Mouse (Mus musculus) mesoderm, embryonic 11.5 days (tissue): ENCODE measurements around the gene Hist1h3f.

Experiments
- DNase-seq: peaks from one replicate; pipeline ENCODE4 v3.0.0-alpha.2; 2012; ENCODE audit warnings: low read depth, low spot score

The Hist1h3f gene

DNA sequence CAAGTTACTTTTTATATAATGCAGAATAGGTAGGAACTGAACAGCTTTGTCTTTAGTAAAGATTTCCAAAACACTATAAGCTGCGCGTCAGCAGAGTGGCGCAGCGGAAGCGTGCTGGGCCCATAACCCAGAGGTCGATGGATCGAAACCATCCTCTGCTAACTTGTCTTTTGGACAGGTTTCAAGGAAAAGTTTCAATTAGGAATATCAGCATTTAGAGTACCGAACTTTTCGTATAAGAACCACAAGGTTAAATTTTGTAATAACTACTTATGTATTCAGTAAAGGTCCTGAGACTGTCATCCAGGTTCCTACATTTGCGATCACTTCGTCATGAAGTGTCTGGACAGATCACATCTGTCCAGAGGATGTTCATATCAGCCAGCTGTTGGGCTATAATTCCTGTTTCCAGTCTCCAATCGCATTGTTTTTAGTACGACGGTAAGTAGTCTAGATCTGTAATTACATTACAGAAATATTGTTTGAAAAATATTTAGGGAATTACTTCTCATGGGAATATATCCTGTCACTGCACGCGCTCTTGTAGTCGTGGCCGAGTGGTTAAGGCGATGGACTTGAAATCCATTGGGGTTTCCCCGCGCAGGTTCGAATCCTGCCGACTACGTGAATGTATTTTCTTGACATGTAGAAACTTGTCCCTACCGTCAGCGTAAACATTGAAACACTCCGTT lies 26.1 kb upstream of the Hist1h3f start:
- peak; percentile 90 for DNase-seq

DNA sequence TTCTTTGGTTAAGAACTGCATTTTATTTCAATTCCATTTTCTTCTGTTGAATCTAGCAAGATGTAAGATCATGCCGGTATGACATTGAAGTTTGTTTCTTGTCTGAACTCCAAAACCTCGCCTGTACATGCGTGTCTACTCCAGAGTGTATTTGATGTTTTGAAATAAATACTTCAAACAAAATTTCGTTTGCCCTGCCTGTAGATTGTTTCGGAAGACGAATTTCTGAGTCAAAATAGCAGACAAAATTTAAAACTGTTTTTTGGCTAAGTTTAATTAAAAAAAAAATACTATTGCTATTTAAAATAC lies 25.6 kb upstream of the Hist1h3f start:
- no peak for DNase-seq

DNA sequence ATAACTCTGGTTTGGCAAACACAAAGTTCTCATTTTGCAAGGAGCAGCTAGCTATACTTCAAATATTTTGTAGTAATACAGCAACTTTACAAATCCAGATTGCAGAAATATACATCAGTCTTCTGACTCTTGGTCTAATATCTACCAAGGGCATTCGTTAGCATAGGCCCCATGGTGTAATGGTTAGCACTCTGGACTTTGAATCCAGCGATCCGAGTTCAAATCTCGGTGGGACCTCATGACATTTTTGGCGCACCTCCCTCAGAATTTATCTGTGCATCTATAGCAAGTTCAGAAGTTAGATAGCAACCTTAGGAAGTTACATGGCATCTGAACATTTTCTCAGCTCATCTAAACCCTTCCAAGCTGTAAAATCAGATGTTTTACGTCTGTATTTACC lies 25.0 kb upstream of the Hist1h3f start:
- peak; percentile 87 for DNase-seq

DNA sequence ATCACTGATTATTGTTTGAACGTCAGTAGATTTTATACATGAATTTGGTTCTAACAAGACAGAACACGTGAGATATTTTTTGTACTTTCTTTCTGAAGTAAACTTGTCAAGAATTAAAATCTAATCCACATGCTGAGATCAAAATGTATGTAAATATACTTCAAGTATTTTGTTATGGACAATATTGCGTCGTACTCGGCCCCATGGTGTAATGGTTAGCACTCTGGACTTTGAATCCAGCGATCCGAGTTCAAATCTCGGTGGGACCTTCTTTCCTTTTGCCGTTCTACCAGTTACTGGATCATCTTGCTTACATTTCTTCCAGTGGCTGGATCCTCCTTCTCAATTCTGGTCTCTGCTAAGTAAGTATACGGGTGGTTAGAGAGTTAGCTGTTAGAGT lies 24.4 kb upstream of the Hist1h3f start:
- DNase-seq, result peak; percentile 86

DNA sequence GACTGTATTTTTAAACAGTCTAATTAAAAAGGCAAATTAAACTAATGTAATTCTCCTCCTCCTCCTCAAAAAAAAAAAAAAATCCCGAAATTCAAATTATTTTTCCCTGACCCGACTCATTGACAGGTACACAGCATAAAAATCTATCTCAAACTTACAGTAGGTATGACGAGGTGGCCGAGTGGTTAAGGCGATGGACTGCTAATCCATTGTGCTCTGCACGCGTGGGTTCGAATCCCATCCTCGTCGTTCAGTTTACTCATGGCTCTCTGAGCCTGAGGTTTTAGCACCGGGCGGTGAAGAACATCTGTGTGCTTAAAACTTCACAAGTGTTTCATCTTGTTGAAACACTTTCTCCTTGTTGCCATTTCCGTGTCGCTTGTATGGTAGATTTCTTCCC lies 22.1 kb upstream of the Hist1h3f start:
- DNase-seq, result peak; percentile 83

DNA sequence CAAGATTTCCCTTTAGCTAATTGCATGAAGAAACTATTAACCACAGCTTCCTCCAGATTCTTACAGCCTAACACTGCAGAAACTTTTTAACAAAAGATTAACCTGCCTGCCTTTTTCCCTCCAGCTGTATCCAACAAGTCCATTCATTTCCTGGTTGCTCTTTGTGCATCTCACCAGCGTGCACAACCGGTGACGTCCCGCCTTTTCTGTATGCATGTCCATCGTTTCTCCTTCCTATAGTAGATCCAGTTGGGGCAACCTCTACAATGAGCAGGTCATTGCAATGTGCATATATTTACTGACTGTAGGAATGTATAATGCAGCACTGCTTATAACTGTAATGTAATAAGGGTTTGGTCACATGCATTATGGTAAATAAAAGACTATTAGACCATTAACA lies 19.9 kb upstream of the Hist1h3f start:
- DNase-seq, result no peak

DNA sequence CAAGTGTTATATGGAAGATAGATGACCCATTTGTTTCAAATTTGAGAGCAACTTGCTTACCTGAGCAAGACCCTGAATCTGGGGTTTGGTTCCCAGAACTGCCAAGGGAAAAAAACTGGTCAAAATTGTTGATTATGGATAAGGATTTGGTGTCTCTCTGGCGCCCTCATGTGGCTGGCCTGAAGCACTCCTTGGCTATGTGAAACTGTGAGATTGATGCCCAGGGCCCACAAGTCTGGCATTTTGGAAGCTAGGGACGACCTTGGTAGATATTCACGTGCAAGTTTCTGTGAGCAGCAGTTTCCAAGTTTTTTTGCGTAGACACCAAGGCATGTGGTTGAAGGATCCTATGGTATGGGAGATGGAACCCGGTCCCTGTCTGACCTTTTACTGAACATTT lies 19.2 kb upstream of the Hist1h3f start:
- DNase-seq, result peak; percentile 93

DNA sequence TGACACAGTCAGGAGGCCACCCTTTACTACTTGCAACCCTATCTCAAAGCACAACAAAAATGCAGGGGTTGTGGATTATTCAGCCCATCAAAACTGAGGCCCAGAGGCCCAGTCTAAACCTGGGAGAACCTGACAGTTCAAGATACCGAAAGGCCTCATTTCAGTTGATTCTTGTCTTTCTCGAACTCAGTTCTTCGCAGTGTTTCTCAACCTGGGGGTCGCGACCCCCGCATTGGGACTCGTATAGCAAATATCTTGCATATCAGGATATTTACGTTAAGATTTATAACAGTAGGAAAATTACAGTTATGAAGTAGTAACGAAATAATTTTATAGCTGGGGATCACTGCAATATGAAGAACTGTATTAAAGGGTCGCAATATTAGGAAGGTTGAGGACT lies 18.0 kb upstream of the Hist1h3f start:
- DNase-seq, result no peak

DNA sequence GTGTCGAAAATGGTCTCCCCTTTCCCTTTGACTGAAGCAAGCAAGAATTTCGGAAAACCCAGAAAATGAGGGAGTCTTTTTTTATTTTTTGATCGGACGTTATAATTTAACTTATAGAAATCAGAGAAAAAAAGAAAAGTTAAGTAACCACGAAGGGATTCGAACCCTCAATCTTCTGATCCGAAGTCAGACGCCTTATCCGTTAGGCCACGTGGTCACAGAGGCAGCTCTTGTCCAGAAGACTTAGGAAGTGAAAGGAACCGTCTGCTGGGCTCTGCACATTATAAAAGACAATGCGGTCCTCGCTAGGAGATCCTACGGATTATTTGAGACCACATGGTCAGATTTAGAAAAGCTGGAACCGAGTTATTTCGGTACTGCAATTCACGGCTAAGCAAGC lies 17.5 kb upstream of the Hist1h3f start:
- DNase-seq, result peak; percentile 92

DNA sequence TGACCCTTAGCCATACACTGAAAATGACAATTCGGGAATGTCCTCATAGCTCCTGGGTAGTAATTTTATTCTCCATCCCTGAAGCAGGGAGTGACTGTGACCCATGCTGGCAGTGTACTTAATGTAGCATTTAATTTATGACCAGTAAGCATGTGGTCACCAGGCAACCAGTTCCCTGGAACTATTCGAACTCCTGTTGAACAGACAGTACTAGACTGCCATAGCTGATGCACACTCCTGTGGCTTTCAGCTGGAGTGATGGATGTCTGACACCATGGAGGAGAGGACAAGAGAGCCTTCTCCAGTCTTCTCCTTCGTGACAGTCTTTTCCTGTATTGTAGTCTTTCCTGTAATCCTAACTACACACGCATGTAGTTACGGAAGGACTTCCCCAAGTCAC lies 14.8 kb upstream of the Hist1h3f start:
- no peak for DNase-seq

DNA sequence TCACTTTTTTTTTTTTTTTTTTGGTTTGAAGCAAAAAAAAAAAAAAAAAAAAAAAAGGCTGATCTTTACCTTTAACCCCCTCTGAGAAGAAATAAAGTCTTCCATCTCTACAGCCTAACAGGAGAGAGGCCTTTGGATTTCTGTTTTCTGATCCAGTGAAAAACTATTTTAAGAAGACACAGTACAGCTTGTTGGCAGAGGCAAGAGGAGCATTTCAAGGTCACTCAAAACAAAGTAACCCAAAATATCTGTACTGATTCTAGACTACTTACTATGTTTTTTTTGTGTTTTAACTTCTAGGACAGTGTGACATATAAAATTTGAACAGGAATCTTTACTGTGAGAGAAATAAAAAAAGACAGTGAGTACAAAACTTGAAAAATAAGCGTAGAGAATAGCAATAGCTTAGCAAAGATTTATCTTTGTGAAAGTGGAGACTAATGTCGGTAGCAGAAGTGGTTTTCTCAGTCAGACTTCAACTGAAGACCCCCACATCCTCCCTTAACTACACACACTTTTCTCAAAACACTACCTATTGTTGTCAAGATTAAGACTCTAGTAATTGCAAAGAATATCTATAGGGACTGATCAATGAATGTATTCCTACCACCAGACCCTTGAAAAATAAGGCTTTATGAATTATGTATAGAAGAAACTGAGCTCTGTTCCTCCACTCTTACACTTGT lies 14.2 kb upstream of the Hist1h3f start:
- no peak for DNase-seq

DNA sequence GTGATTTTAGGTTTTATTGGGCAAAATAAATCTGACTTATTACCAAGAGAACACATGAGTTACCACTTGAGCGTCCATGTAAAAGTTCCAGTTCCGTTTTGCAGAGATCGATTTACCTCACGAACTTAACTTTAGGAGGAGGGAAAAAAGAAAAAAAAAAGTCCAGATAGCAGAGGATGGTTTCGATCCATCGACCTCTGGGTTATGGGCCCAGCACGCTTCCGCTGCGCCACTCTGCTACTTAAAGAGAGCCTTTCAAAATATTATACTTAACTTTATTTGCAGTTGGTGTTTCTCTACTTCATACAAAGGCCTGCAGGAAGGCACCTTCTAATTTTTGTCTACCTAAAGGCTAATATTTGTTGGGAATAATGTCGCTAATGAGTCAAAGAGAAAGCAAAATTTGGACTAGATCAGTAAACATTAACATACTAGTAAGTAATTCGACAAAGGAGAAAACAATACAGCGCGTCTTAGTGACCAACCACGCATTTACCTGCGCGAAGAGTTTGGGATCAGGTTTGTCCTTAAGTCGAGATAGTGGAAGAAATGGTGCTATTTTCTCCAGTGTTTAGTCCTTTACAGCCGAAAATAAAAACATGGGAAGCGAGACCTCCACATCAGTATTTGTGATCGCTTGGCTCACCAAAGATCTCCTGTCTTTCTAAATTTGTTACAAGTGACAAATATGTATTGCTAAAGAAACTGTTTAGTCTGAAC lies 13.5 kb upstream of the Hist1h3f start:
- no peak for DNase-seq

DNA sequence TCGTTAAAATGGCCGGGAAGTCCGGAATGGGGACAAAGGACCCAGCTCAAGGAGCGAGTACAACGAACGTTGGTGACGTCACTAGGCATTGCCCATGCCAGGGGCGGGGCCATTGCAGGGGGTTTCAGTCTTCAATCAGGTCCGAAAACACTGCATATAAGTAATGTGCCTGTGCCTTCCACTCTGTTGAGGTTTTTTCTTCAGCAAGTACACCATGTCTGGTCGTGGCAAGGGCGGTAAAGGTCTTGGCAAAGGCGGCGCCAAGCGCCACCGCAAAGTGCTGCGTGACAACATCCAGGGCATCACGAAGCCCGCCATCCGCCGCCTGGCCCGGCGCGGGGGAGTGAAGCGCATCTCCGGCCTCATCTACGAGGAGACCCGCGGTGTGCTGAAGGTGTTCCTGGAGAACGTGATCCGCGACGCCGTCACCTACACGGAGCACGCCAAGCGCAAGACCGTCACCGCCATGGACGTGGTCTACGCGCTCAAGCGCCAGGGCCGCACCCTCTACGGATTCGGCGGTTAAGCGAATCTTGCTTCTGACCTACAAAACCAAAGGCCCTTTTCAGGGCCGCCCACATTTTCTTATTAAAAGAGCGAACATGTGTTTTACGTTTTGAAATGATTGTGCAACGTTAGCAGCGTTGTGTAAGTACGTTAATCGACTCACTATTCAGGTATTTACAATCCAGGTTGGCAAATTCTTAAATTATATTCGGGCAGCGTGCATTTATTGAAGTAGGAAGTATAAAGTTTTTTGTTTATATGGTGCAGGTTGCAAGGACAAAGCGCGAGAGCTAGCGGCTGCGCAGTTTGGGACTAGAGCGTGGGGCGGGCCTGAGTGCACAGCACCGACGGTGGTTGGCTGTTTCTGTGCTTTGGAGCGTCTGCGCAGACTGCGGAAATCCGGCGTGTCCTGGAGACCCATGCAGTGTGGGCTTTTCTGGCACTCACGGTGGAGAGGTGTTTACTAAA lies 12.7 kb upstream of the Hist1h3f start, which contains the start of gene Hist1h4h:
Gene Hist1h4h, plus strand, starts transcription at position 150 of the 975 bp plus-strand sequence.
- DNase-seq, result peak; percentile 98

DNA sequence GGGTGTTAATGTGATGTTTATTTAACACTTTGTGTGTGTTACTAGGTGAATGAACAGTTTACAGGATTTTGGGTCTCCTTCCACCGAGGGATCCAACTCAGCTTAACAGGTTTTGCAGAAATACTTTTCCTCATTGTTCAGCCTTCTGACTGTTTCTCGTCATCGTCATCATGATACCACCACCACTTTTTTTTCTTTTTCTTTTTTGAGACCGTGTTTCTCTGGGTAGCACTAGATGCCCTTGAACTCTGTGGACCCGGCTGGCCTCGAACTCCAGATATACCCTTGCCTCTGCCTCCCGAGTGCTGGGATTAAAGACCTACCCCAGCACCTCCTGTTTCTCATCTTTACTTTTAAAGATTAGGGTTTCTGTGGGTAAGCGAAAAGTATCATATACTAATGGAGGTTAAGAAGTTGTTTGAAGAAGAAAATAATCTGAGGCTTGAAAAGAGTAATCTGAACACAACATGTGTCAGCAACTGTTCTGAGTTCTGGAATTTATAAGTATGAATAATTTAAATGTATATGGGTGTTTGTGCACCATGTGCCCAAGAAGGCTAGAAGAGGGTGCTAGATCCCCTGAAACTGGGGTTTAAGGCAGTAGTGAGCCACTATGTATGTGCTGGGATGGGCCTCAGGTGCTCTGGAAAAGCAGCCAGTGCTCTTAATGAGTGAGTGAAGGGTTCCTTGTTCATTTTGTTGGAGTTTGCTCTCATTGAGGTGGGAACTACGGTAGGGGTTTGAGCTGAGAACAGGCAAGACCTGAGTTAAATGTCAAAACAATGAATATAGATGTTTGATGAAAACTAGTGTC lies 11.4 kb upstream of the Hist1h3f start:
- no peak for DNase-seq

DNA sequence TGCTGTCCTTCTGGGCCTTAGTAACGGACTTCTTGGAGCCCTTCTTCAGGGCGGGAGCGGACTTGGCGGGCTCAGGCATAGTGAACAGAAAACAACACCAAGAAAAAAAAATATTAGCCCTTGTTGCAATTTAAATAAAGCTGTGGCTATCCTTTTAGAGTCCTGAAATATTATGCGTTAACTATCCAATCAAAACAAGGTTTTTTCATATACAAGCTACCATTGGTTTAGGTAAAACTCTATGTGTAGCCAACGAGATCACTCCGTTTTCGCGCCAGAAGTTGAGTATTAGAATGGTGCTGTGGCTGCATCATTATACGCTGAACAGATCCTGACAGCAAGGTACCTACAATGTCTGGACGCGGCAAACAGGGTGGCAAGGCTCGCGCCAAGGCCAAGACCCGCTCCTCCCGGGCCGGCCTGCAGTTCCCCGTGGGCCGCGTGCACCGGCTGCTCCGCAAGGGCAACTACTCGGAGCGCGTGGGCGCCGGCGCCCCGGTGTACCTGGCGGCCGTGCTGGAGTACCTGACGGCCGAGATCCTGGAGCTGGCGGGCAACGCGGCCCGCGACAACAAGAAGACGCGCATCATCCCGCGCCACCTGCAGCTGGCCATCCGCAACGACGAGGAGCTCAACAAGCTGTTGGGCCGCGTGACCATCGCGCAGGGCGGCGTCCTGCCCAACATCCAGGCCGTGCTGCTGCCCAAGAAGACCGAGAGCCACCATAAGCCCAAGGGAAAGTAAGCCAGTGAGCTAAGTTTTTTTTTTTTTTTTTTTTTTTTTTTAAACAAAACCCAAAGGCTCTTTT lies 10.1 kb upstream of the Hist1h3f start, which contains the start of gene Hist1h2af:
Gene Hist1h2af, plus strand, starts transcription at position 347 of the 808 bp plus-strand sequence.
- peak; percentile 91 for DNase-seq

DNA sequence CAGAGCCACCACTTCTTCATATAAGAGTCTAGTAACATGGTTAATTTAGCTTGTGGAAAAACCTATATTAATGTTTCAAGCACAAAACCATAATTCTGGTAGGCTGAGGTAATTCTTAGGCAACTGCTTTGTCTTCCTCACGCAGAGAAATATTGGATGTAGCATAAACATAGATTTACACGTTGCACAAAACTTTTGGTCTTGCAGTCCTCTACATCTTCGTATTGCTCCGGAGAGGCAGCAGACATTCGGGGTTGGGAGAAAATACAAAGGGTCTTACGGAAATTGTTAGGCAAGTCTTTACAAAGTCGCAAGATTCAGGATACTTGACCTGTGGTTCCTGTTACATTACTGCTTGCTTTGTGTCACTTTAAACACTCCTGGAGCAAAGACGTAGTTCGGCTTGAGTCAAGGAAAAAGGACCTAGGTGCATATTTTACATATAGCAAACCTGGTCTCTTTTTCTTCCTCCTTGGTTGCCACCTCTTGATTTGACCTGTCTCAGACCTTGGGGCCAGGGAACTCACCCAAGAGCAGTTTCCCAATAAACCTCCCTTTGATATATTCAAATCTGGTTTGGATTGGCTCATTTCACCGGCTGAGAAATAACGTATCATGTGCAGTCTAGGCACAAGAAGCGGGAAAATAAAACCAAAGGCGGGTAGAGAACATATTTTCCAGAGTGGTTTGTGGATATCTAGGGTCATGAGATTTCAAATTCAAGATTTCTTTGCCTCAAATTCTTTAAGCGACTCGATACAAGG lies 9.3 kb upstream of the Hist1h3f start:
- DNase-seq, result no peak

DNA sequence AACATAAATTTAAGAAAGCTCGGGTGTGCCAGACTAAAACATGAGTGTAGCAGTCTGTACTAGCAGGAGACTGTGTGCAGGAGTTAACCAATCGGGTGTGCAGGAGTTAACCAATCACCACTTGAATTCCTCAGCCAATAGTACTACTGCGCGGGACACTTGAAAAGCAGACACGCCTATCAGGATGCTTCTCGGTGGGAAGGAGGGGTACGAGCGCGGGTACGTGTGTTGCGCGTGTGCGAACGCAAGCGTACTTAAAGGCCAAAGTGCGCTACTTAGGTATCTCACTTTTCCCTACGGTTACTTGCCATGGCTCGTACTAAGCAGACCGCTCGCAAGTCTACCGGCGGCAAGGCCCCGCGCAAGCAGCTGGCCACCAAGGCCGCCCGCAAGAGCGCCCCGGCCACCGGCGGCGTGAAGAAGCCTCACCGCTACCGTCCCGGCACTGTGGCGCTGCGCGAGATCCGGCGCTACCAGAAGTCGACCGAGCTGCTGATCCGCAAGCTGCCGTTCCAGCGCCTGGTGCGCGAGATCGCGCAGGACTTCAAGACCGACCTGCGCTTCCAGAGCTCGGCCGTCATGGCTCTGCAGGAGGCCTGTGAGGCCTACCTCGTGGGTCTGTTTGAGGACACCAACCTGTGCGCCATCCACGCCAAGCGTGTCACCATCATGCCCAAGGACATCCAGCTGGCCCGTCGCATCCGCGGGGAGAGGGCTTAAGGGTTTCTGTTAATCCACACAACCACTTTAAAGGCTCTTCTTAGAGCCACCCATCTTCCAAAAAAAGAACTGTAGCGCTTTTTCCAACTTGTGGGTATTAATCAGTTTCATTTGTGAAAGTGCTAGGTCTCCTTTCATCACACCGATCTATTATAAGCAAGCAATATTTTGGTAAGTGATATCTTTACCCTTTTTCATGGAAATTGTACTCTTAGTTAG lies 8.4 kb upstream of the Hist1h3f start, which contains the start of gene Hist1h3g:
Gene Hist1h3g, plus strand, starts transcription at position 286 of the 939 bp plus-strand sequence.
- DNase-seq, result peak; percentile 96
